Mouse (Mus musculus): ENCODE data around the gene H2-Ob.

- TF ChIP-seq ZNF384 (IDR thresholded peaks at IDR 0.05; ENCODE audit: low read depth, low read length) (no peak), CTCF (conservative IDR thresholded peaks at IDR 0.05 in 1 of 2, IDR thresholded peaks at IDR 0.05 in 1 of 2; ENCODE audit: low read depth in 2 of 2, low read length in 2 of 2) (no peak), HCFC1 (IDR thresholded peaks at IDR 0.05; ENCODE audit: low read depth, low read length) (no peak), ZMIZ1 (IDR thresholded peaks at IDR 0.05; ENCODE audit: low read depth, low read length) (no peak), POLR2A (IDR thresholded peaks at IDR 0.05; ENCODE audit: low read depth, low read length) (no peak), TBP (conservative IDR thresholded peaks at IDR 0.05; ENCODE audit: low read depth, low read length) (no peak), ZKSCAN1 (IDR thresholded peaks at IDR 0.05; ENCODE audit: borderline replicate concordance, low read depth, low read length) (no peak), JUN (IDR thresholded peaks at IDR 0.05; ENCODE audit: insufficient read depth, low read depth, low read length) (no peak), EP300 (IDR thresholded peaks at IDR 0.05; ENCODE audit: low read length) (no peak), JUND (conservative IDR thresholded peaks at IDR 0.05; ENCODE audit: low read depth, low read length) (0 out of 2 replicates have a peak, but pooled peaks have one; percentile 16), MAX (IDR thresholded peaks at IDR 0.05; ENCODE audit: low read length) (no peak)
Observed at GRCm38 (mm10) chr17:34303789-34304188, 65.1 kb downstream of the H2-Ob start.

Measured in CH12.LX (cell line).